Mouse (Mus musculus): ENCODE data around the gene Slc1a2.

GRCm38 (mm10) chr2:102700695-102701094 lies 42.2 kb downstream of the Slc1a2 start:
- TF ChIP-seq CTCF (conservative IDR thresholded peaks at IDR 0.05 in 1 of 2, IDR thresholded peaks at IDR 0.05 in 1 of 2; ENCODE audit: low read depth in 2 of 2, low read length in 2 of 2): no peak
- TF ChIP-seq POLR2A (IDR thresholded peaks at IDR 0.05; ENCODE audit: low read depth, low read length): no peak
- no peak for TF ChIP-seq KAT2A (IDR thresholded peaks at IDR 0.05; ENCODE audit: insufficient replicate concordance, low read length)
- TF ChIP-seq ZMIZ1 (IDR thresholded peaks at IDR 0.05; ENCODE audit: low read depth, low read length): no peak
- TF ChIP-seq GABPA (IDR thresholded peaks at IDR 0.05; ENCODE audit: insufficient replicate concordance, low read depth, low read length): no peak
- no peak for TF ChIP-seq EP300 (IDR thresholded peaks at IDR 0.05; ENCODE audit: low read length)
